In genomic region chr8:70361484-70362032, GRCm38 (mm10) we compare ENCODE assay signal across 24 mouse cellular contexts. TPM values are rescaled to one million over a fixed set of nuclear protein-coding genes. Genes with fewer than 3 reads are reported as not detected.
DNase-seq lines count a peak whose midpoint lies in the region; ATAC-seq and TF ChIP-seq lines count a peak whose summit lies in the region.
"Had no signal": no experiment of that assay in that cellular context is flagged by ENCODE, and none has a peak within 500 bp of the region (broad histone marks: within the 10 kb centered on the region; RNA-seq: fewer than 3 reads in every experiment).

No protein-coding gene starts in this region.

- no peak overlapping the region for H3K9ac ChIP-seq in limb, embryonic 15.5 days
- no peak overlapping the region for H3K9ac ChIP-seq in forebrain, embryonic 14.5 days (ENCODE audit: low read length)
- H3K9ac ChIP-seq: hindbrain, embryonic 14.5 days; liver, embryonic 12.5 days; neural tube, embryonic 15.5 days; stomach, embryonic 15.5 days had no signal

- ATAC-seq in limb, embryonic 15.5 days (ENCODE audit: insufficient number of reproducible peaks, low FRiP score, low TSS enrichment, low read depth) = no peak
- ATAC-seq in forebrain, embryonic 14.5 days = no peak
- ATAC-seq: forebrain, embryonic 16.5 days; intestine, postnatal 0 days; liver, embryonic 12.5 days; midbrain, embryonic 13.5 days had no signal

- H3K27ac ChIP-seq in limb, embryonic 15.5 days = peak overlapping the region; percentile 83
- H3K27ac ChIP-seq in forebrain, embryonic 14.5 days (ENCODE audit: low read depth, low read length) = no peak overlapping the region; the same call in 1 of the 2 replicates
- H3K27ac ChIP-seq: forebrain, embryonic 10.5 days; hindbrain, embryonic 14.5 days; liver, embryonic 12.5 days; midbrain, embryonic 13.5 days; neural tube, embryonic 15.5 days; stomach, embryonic 15.5 days had no signal

- H3K4me3 ChIP-seq in E14TG2a.4 (replicated peaks; ENCODE audit: low read length) = peak overlapping the region; percentile 52
- no peak overlapping the region for H3K4me3 ChIP-seq in limb, embryonic 15.5 days
- no peak overlapping the region for H3K4me3 ChIP-seq in forebrain, embryonic 14.5 days (ENCODE audit: low read depth, low read length)
- H3K4me3 ChIP-seq: forebrain, embryonic 10.5 days; liver, embryonic 12.5 days; midbrain, embryonic 13.5 days; neural tube, embryonic 15.5 days; stomach, embryonic 15.5 days had no signal

- H3K36me3 ChIP-seq in E14TG2a.4 (ENCODE audit: insufficient read depth, low read length) = no peaks in the 10 kb centered on the region
- H3K36me3 ChIP-seq in limb, embryonic 15.5 days = no peaks in the 10 kb centered on the region
- no peaks in the 10 kb centered on the region for H3K36me3 ChIP-seq in forebrain, embryonic 14.5 days (ENCODE audit: control insufficient read depth, insufficient read depth, low read length)
- H3K36me3 ChIP-seq: forebrain, embryonic 10.5 days; G1E; liver, embryonic 12.5 days; midbrain, embryonic 13.5 days; neural tube, embryonic 15.5 days; stomach, embryonic 15.5 days had no signal

- TF ChIP-seq CTCF in E14TG2a.4 (conservative IDR thresholded peaks at IDR 0.05; ENCODE audit: low read length) = no peak

- WGBS in limb, embryonic 15.5 days = 62% methylated on average over 10 of the region's 10 CpGs
- 76% methylated on average over 10 of the region's 10 CpGs for WGBS in forebrain, embryonic 14.5 days

- DNase-seq in adrenal gland, postnatal 10 days = peak; percentile 59
- no peak for DNase-seq in adrenal gland, adult 18-20 months (ENCODE audit: low spot score in 2 of 2)
- peak; percentile 90 for DNase-seq in heart, adult 11 months
- no peak for DNase-seq in heart, adult 8-10 months (ENCODE audit: low spot score)
- no peak for DNase-seq in forebrain, embryonic 14.5 days (ENCODE audit: low spot score)
- DNase-seq: cerebellum, adult 18-20 months; heart, postnatal 36 days; layer of hippocampus, postnatal 36 days; left cerebral cortex, postnatal 4 days; lung, adult 18-20 months; right cerebral cortex, postnatal 14 days had no signal

- H3K9me3 ChIP-seq in E14TG2a.4 (ENCODE audit: low read length) = no peaks in the 10 kb centered on the region
- no peaks in the 10 kb centered on the region for H3K9me3 ChIP-seq in limb, embryonic 15.5 days
- H3K9me3 ChIP-seq in forebrain, embryonic 14.5 days (replicated peaks; ENCODE audit: control insufficient read depth, low read length) = no peaks in the 10 kb centered on the region
- H3K9me3 ChIP-seq: forebrain, embryonic 10.5 days; liver, embryonic 12.5 days; midbrain, embryonic 13.5 days; neural tube, embryonic 15.5 days; stomach, embryonic 15.5 days had no signal

- no peak overlapping the region for H3K4me2 ChIP-seq in limb, embryonic 15.5 days
- H3K4me2 ChIP-seq in forebrain, embryonic 14.5 days (ENCODE audit: low read length) = no peak overlapping the region
- H3K4me2 ChIP-seq: hindbrain, embryonic 14.5 days; liver, embryonic 12.5 days; midbrain, embryonic 13.5 days; neural tube, embryonic 15.5 days; stomach, embryonic 15.5 days had no signal

- peaks cover 54% of the 10 kb centered on the region for H3K4me1 ChIP-seq in E14TG2a.4 (replicated peaks; ENCODE audit: low read depth, low read length)
- peaks cover 37% of the 10 kb centered on the region for H3K4me1 ChIP-seq in limb, embryonic 15.5 days
- no peaks in the 10 kb centered on the region for H3K4me1 ChIP-seq in forebrain, embryonic 14.5 days (ENCODE audit: control insufficient read depth, insufficient read depth, low read length)
- H3K4me1 ChIP-seq: midbrain, embryonic 13.5 days; neural tube, embryonic 15.5 days; stomach, embryonic 15.5 days had no signal

- peaks cover 19% of the 10 kb centered on the region; the same call in 1 of the 2 replicates for H3K27me3 ChIP-seq in E14TG2a.4 (ENCODE audit: insufficient read depth, low read length)
- H3K27me3 ChIP-seq in limb, embryonic 15.5 days = no peaks in the 10 kb centered on the region
- no peaks in the 10 kb centered on the region for H3K27me3 ChIP-seq in forebrain, embryonic 14.5 days (replicated peaks; ENCODE audit: control insufficient read depth, insufficient read depth, low read length)
- H3K27me3 ChIP-seq: midbrain, embryonic 13.5 days; neural tube, embryonic 15.5 days; stomach, embryonic 15.5 days had no signal

RNA-seq across cellular contexts. Expression of gene Upf1, which starts 8.5 kb away (rescaled TPM):
- total RNA-seq in adrenal gland, postnatal 10 days (2021) = 10 to 100 TPM; 49.1 to 51.4 TPM
- total RNA-seq in adrenal gland, adult 18-20 months (2021) = 10 to 100 TPM; 64.0 to 70.2 TPM
- 10 to 100 TPM; 46.7 to 48.8 (median 47.5) TPM for total RNA-seq in heart, adult 8-10 months (2022)
- 13.8 and 16.7 TPM in 2 replicates for polyA plus RNA-seq in limb, embryonic 15.5 days (2015; fragmentation: Nextera tagmentation; extraction: Ambion mirVana)
- 11.8 and 14.0 TPM in 2 replicates for polyA plus RNA-seq in forebrain, embryonic 14.5 days (2014; fragmentation: Nextera tagmentation; extraction: Ambion mirVana)

RNA-seq across cellular contexts. Expression of gene Comp, which starts 11.8 kb away (rescaled TPM):
- total RNA-seq in adrenal gland, postnatal 10 days (2021) = 1 to 10 TPM in 1 of 2 experiments, under 1 TPM in 1; 0.97 to 2.0 TPM
- total RNA-seq in adrenal gland, adult 18-20 months (2021) = under 1 TPM in 1 of 2 experiments, not detected in 1; 0.35 TPM
- total RNA-seq in heart, adult 8-10 months (2022) = 1 to 10 TPM; 4.7 to 7.7 (median 6.2) TPM
- polyA plus RNA-seq in limb, embryonic 15.5 days (2015; fragmentation: Nextera tagmentation; extraction: Ambion mirVana) = 101 and 104 TPM in 2 replicates
- 0.48 TPM in 1 of 2 replicates, not detected in the other for polyA plus RNA-seq in forebrain, embryonic 14.5 days (2014; fragmentation: Nextera tagmentation; extraction: Ambion mirVana)
- total RNA-seq: adrenal gland, postnatal 36 days; G1E had no signal

RNA-seq across cellular contexts. Expression of gene Gdf1, which starts 31.9 kb away (rescaled TPM):
- 1 to 10 TPM in 1 of 2 experiments, under 1 TPM in 1; 0.88 to 1.2 TPM for total RNA-seq in adrenal gland, postnatal 10 days (2021)
- total RNA-seq in adrenal gland, adult 18-20 months (2021) = not detected
- total RNA-seq in heart, adult 8-10 months (2022) = under 1 TPM in 3 of 4 experiments, not detected in 1; 0.23 to 0.85 (median 0.41) TPM
- 2.9 and 4.1 TPM in 2 replicates for polyA plus RNA-seq in limb, embryonic 15.5 days (2015; fragmentation: Nextera tagmentation; extraction: Ambion mirVana)
- polyA plus RNA-seq in forebrain, embryonic 14.5 days (2014; fragmentation: Nextera tagmentation; extraction: Ambion mirVana) = 2.1 and 4.2 TPM in 2 replicates
- total RNA-seq: G1E; heart, postnatal 36 days; megakaryocyte-erythroid progenitor cell, adult 5-6 weeks had no signal
- polyA plus RNA-seq: G1E; intestine, postnatal 0 days had no signal

RNA-seq across cellular contexts. Expression of gene Cers1, which starts 46.0 kb away (rescaled TPM):
- 1 to 10 TPM; 2.3 to 3.7 TPM for total RNA-seq in adrenal gland, postnatal 10 days (2021)
- total RNA-seq in adrenal gland, adult 18-20 months (2021) = 1 to 10 TPM; 2.0 to 2.5 TPM
- total RNA-seq in heart, adult 8-10 months (2022) = under 1 TPM; 0.14 to 0.53 (median 0.38) TPM
- polyA plus RNA-seq in limb, embryonic 15.5 days (2015; fragmentation: Nextera tagmentation; extraction: Ambion mirVana) = 8.8 and 9.6 TPM in 2 replicates
- polyA plus RNA-seq in forebrain, embryonic 14.5 days (2014; fragmentation: Nextera tagmentation; extraction: Ambion mirVana) = 20.8 and 27.6 TPM in 2 replicates
- total RNA-seq: megakaryocyte-erythroid progenitor cell, adult 5-6 weeks had no signal
- polyA plus RNA-seq: G1E had no signal

RNA-seq across cellular contexts. Expression of gene Cope, which starts 59.2 kb away (rescaled TPM):
- 100 to 1,000 TPM; 203 to 216 TPM for total RNA-seq in adrenal gland, postnatal 10 days (2021)
- total RNA-seq in adrenal gland, adult 18-20 months (2021) = 100 to 1,000 TPM; 185 to 205 TPM
- 100 to 1,000 TPM; 148 to 165 (median 161) TPM for total RNA-seq in heart, adult 8-10 months (2022)
- polyA plus RNA-seq in limb, embryonic 15.5 days (2015; fragmentation: Nextera tagmentation; extraction: Ambion mirVana) = 397 and 441 TPM in 2 replicates
- 305 and 332 TPM in 2 replicates for polyA plus RNA-seq in forebrain, embryonic 14.5 days (2014; fragmentation: Nextera tagmentation; extraction: Ambion mirVana)

Comparison
In these comparisons a context has a peak if more than half of its experiments do, and no peak if none do; other contexts are left out.
1. DNase-seq: peak in adrenal gland, postnatal 10 days (single experiment) and heart, adult 11 months (single experiment); none in adrenal gland, adult 18-20 months (0 of 2), heart, adult 8-10 months (single experiment) and forebrain, embryonic 14.5 days (single experiment).